Mouse (Mus musculus) spleen, adult 10 weeks (tissue): ENCODE measurements around the gene Maea. TPM values are rescaled to one million over a fixed set of nuclear protein-coding genes. Genes with fewer than 3 reads are reported as not detected.

Experiments used
- polyA plus RNA-seq: library from polyadenylated mRNA; stranded (reverse); fragments of 350-450 nt; fragmentation: Illumina TruSeq; extraction: RNeasy Lipid Tissue Mini Kit (QIAGEN cat#74804); gene quantifications from one replicate; pipeline ENCODE4 v1.2.3, GENCODE M21; 2015; ENCODE audit warnings: low replicate concordance; ENCODE audit not compliant: insufficient read depth

The Maea gene
- polyA plus RNA-seq, result 44.0 TPM

GRCm38 (mm10) chr5:33335273-33335976 is at the start of gene Maea:
TSS of gene Maea (plus strand) at chr5:33335509.

GRCm38 (mm10) chr5:33378302-33378854 is 43.1 kb downstream of the Maea start, which contains the start of gene Uvssa:
TSS of gene Uvssa (plus strand) at chr5:33378549.

Other genes starting within 250 kb of the Maea start
- not detected for gene Slc5a1, start 231.3 kb upstream of the Maea start, polyA plus RNA-seq
- gene Spon2, start 117.1 kb upstream of the Maea start, polyA plus RNA-seq, result 4.8 TPM
- gene Ctbp1, start 60.5 kb upstream of the Maea start, polyA plus RNA-seq, result 88.5 TPM
- 23.1 TPM for gene Uvssa, start 43.0 kb downstream of the Maea start, polyA plus RNA-seq
- not detected for gene Nkx1-1, start 98.5 kb downstream of the Maea start, polyA plus RNA-seq